Mouse (Mus musculus) fat pad, adult 2 months (tissue): ENCODE results near the gene Bicd2.

Experiments used
- DNase-seq: peaks from one replicate; pipeline ENCODE4 v3.0.0-alpha.2; 2011; ENCODE audit warnings: low read depth, low spot score; ENCODE audit errors: extremely low read depth

Bicd2 gene

DNA sequence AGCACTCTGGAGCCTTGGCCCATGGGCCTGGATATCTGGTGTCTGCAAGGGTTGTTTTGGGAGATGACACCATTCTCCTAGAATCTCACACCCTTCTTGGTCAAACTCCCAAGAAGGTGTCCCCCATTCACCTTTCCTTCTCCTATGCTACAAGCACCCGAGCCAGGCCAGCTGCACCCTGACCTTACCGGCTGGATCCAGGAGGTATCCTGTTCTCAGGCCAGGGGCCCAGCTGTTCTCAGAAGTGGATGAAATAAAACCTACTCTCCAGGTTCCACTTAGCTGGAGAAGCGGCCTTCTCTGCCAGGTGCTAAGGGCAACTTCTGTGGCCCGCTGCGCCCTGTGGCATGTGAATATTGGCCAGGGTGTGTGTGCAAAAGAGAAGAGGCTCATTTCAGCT, 16.5 kb upstream of the Bicd2 start:
- DNase-seq: no peak

GRCm38 (mm10) chr13:49326246-49327206, 14.9 kb upstream of the Bicd2 start:
- no peak for DNase-seq

DNA sequence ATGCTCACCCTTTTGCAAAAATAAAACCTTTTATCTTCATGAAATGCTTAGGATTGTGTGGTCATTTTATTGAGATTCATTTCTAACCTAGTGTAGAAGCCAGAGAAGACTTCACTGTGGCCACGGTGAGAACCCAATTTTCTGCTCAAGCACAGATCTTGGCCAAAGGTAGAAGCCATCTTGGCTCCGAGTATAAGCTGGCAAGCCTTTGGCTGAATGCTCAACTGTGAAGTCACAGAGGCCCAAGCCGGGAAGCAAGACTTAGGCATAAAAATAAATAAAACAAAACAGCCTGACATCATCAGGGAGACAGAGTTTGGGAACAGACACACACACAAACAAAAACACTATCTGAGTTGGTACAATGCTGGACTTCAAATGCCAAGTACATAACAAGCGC, 13.3 kb upstream of the Bicd2 start:
- no peak for DNase-seq

DNA sequence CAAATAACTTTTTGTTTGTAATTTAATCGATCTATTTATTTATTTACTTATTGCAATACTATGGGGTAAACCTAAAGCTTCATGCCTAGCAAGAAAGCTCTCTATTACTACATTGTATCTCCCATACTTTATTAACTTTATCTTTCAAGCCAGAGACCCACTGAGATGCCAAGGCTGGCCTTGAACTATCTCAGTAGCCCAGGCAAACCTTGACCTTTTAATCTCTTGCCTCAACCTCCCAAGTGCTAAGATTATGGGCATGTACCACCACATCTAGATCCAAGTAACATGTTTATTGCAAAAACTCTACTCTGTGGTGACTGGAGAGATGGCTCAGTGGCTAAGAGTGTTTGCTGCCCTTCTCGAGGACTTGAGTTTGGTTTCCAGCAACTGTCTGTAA, 8.1 kb upstream of the Bicd2 start:
- DNase-seq: no peak

- DNase-seq: no peak
Observed at GRCm38 (mm10) chr13:49335077-49335982, 6.1 kb upstream of the Bicd2 start.

DNA sequence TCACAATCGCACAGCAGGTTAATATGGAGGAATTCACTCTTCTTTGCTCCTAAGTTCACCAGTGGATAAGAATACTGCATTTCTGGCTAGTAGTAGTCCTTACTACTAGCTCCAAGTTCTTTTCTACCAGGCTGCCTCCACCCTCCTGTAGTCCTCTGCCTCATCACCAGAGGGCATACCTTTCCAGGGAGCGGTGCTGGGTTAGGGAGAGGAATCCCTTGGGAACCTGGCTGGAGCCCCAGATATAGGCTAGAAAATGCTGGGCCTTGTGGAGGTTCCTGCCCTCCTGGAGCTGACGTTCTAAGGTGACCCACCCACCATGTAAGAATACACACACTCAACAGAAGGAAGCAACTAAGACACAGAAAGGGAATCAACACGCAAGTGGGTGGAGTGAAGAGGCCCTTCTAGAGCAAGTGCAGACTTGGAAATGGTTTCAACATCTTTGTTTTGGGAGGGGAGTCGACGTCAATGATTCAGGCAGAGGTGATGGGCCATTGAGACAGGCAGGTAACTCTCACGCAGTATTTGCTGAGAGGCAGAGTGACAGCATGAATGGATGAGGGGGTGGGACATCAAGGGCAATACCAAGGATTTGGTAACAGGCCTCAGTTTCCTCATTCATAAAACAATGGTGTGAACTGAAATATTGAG, 2.4 kb upstream of the Bicd2 start:
- peak; percentile 88 for DNase-seq

DNA sequence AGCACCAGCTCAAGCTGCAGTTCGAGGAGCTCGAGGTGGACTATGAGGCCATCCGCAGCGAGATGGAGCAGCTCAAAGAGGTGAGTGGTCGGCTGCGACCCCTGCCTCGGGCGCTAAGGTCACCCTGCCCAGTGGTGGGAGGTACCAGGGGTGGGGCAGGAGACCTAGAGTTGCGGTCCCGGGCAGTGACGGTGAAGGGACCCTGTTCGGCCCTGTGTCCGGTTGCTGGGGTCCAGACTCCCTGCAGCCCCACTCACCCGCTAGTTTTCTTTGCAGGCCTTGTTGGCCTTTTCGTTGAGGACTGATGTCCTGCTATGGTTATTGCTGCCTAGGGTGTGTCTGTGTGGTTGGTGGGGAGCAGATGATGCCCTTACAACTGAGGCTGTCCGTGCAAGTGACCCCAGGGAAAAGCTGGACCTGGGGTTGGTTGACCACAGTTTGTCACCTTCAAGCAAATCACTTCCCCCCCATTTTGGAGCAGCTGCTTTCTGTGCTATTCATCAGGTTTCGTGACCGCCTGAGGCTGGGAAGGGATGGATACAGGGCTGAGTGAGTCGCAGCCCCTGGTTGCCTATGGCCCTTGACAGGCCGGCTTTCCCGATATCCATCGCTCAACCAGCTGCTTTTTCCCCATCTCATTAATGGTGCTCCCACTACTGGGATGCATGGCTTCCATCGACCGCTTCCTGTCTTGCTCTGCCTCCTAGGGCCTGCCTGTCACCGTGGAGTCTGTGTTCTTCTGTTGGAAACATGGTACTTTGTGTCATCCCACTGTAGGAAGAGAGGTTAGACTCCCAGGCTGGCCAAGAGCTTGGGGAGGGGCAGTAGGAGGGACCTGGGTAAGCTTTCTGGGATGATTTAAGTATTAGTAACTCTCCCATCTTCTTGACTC, 692 bp downstream of the Bicd2 start:
- no peak for DNase-seq

DNA sequence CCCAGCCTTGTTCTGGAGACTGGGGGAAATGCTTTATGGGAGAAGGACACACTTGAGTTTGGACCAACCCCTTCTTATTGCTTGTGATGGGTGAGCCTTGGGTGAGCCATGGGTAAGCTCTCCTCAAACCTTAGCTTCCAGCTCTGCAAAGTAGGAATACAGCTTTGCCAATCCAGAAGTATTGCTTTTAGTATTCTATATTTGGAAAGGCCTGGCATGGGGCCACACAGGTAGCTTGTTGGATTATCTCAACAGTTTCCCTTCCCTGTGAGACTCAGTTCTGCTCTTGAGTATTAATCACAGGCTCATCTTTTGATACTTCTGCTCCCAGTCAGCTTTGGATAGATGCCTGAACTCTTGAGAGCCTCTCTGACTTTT, 1.3 kb downstream of the Bicd2 start:
- no peak for DNase-seq

DNA sequence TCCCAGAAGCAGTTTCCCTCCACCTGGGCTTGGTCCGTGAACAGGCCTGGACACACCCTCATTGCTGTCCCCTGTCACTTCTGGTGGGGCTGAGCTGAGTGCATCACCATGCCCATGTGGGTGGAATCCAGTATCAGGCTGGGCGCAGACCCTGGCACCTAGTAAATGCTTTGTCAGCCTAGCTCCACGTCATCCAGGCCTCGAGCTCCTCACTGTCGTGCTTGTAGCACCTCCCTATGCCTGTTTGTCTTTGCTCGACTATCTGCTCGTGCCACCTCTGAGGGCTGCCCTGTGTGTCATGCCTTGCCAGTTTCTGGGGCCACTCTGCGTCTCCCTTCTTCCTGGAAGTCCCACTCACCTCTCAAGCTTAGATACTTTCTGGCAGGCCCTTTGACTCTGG, 3.2 kb downstream of the Bicd2 start:
- DNase-seq: no peak

DNA sequence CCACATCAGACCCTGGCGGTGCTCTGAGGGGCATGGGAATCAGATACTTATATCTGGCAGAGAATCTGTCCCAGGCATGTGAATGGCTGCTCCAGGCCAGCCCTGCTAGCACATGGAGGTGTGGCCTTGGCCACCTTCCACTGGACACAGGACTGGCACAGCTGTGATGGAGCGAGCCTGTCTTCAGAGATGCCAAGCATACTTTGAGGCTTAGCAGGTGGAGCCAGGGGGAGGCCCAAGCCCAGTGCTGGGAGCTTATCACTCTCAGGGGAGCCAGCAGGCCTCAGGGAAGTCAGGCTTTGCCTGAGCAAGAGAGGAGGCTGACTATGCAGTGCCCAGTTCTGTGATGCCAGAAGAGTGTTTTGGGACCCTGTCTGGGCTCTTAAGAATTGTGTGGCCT, 4.1 kb downstream of the Bicd2 start:
- DNase-seq: no peak

DNA sequence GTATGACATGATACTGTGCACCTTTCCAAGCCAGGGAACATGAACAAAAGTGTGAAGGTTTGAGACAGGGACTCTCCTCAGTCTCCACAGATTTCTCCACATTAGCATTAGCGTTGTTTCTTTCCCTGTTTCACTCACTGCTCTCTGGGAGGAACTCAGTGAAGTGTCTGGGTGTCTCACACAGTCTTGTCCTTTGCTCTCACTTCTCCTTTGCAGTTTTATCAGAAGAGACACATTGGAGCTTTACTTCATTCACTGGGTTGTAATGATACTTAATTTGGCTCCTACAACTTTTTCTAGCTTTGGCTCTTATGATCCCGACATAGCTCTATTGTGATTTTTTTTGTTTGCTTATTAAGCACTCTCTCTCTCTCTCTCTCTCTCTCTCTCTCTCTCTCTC, 7.1 kb downstream of the Bicd2 start:
- DNase-seq: no peak

DNA sequence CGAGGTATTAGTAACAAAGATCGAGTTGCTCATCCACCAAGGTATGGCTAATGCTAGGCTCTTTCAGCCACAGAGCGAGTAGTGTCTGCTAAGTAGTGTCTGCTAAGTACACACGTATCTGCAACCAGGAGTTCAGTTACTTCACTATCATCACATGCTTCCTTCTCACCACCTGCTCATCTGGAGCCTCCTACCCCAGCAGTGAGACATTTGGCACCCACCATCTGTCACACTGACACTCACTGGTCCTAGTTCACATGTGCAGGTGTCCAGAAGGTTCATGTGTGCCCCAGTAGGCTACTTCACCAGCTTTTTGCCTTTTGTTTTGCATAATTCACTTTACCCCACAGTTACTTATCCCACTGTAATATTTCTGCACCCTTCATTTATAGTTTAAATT, 8.0 kb downstream of the Bicd2 start:
- DNase-seq: no peak

DNA sequence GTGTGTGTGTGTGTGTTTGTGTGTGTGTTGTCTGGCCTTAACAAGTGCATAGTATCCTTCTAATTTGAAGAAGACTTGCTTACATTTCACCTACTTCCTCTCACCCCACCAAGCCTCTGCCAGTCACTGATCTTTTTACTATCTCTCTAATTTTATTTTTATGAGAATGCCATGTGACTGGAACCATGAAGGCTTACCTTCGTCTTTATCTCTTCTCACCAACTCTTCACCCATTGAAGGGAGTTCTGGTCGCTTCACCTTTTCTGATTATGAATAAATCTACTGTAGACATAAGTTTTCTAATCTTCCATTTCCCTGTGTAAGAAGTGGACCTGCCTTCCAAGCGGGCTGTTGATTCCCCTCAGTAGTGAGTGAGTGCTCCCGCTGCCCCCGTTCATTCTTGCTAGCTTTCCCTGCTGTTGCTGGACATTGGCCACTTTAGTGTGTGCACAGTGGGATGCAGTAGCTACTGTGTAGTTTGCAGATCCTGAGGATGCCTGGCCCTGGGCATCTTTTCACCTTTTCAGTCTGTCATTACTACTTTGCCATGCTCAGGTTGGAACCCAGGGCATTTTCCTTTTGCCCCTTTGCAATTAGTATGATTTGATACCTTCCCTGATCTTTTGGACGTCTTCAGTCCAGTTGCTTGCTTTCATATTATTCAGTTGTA, 8.6 kb downstream of the Bicd2 start:
- DNase-seq: no peak

DNA sequence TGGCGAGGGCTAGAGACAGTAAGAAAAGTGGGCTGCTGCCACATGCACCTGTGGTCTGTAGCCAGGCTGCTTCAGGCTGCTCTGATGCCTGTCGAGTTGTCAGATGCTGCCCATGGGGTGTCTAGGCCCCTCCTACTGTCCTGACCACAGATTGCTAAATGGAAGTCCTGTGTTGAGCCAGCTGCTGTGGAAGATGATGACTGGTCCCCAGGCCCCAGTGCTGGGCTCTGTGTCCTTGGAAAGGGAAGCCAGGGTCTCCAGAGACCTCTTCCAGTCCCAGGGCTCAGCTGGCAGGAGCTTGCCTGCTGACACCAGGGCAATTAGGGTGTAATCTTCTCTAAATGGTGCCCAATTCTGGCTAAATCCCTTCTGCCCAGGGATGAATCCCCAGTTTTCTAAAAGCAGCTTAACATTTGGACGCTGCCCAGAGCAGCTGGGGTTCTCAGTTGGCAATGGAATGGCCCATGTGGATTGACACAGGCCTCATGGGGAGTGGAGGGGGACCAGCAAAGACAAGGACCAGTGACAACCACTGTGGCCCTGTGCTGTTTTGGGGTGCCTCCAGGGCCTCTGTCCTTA, 11.3 kb downstream of the Bicd2 start:
- no peak for DNase-seq

- no peak for DNase-seq
Observed at GRCm38 (mm10) chr13:49353422-49353821, 12.0 kb downstream of the Bicd2 start.

- no peak for DNase-seq
Observed at GRCm38 (mm10) chr13:49353991-49354507, 12.7 kb downstream of the Bicd2 start.

GRCm38 (mm10) chr13:49355461-49356061, 14.2 kb downstream of the Bicd2 start:
- DNase-seq: no peak

DNA sequence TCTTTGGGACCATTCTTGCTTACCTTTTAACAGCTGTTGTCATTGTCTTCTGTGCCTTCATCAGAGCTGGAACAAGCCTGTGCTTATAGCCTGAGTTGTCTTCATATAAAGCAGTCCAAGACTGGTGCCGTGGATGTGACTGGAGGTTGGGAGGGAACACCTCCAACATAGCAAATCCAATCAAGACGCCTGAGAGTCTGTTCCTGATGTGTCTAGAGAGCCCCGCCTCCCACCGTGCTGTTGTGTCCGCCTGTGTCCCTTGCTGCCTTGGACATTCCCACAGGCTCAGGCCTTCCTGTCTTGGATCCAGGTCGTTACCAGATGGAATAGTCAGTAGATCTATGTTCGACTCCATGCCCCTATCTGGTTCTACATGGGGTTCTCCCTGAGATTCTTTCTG, 14.7 kb downstream of the Bicd2 start:
- DNase-seq: no peak
